Mouse (Mus musculus) cortical plate, adult 2 months (tissue): Measurements from ENCODE around the gene Sult6b1.

ENCODE experiments used
- CTCF ChIP-seq: fragments of 200-500 bp; IDR thresholded peaks from 2 replicates; pipeline ENCODE4 v1.5.1; 2011; ENCODE audit warnings: mild to moderate bottlenecking, control low read depth, low read length; ENCODE audit not compliant: insufficient read depth; ENCODE audit errors: extremely low read depth
- POLR2A ChIP-seq: fragments of 200-500 bp; IDR thresholded peaks from 2 replicates; pipeline ENCODE4 v1.6.1; 2011; ENCODE audit warnings: mild to moderate bottlenecking, low read length, control low read depth; ENCODE audit not compliant: insufficient read depth; ENCODE audit errors: extremely low read depth

- TF ChIP-seq CTCF, result no peak
- TF ChIP-seq POLR2A, result no peak
Observed at GRCm38 (mm10) chr17:78856243-78856642, 50.5 kb downstream of the Sult6b1 start.
